Mouse (Mus musculus) hindbrain, postnatal 0 days (tissue): ENCODE measurements around the gene Cnrip1. TPM values are rescaled to one million over a fixed set of nuclear protein-coding genes. Genes with fewer than 3 reads are reported as not detected.

ENCODE experiments used
- ATAC-seq: fragments of 200-750 bp; cut with Nextera tagmentation; 2 replicates; pipeline ENCODE4 v1.8.0; 2017; ENCODE audit warnings: mild to moderate bottlenecking, moderate TSS enrichment, moderate library complexity
- DNase-seq: peaks from one replicate; pipeline ENCODE4 v3.0.0-alpha.2; 2015; ENCODE audit warnings: low spot score
- H3K27ac ChIP-seq: fragments of 300-500 bp; sonication (generic); 2 replicates; pipeline ENCODE4 v1.5.1; 2014; ENCODE audit warnings: mild to moderate bottlenecking
- H3K27me3 ChIP-seq: fragments of 300-500 bp; sonication (generic); 2 replicates; pipeline ENCODE4 v1.6.1; 2014; ENCODE audit warnings: low read length, mixed read lengths; ENCODE audit not compliant: insufficient read depth
- H3K36me3 ChIP-seq: fragments of 300-500 bp; sonication (generic); 2 replicates; pipeline ENCODE4 v1.6.1; 2014; ENCODE audit warnings: low read length, mixed read lengths; ENCODE audit not compliant: insufficient read depth
- H3K4me1 ChIP-seq: fragments of 300-500 bp; sonication (generic); 2 replicates; pipeline ENCODE4 v1.6.1; 2014; ENCODE audit warnings: antibody characterized with exemption, low read length, mixed read lengths; ENCODE audit not compliant: insufficient read depth
- H3K4me2 ChIP-seq: fragments of 300-500 bp; sonication (generic); 2 replicates; pipeline ENCODE4 v1.6.1; 2014; ENCODE audit warnings: low read depth, mild to moderate bottlenecking, low read length, moderate library complexity, mixed read lengths
- H3K4me3 ChIP-seq: fragments of 300-500 bp; sonication (generic); 2 replicates; pipeline ENCODE4 v1.5.1; 2014; ENCODE audit warnings: low read length
- H3K9ac ChIP-seq: fragments of 300-500 bp; sonication (generic); replicated peaks from 2 replicates; pipeline ENCODE4 v1.6.1; 2014; ENCODE audit warnings: mild to moderate bottlenecking, low read length, moderate library complexity, mixed read lengths
- H3K9me3 ChIP-seq: fragments of 300-500 bp; sonication (generic); 2 replicates; pipeline ENCODE4 v1.6.1; 2016; ENCODE audit warnings: low read length, mixed read lengths
- CTCF ChIP-seq: IDR thresholded peaks from 2 replicates; pipeline ENCODE4 v1.5.1; 2016; ENCODE audit warnings: antibody characterized with exemption, control low read depth, low read depth
- WGBS: fragments of 180-500 bp; shearing (Covaris S2); extraction: QIAGEN DNeasy Blood & Tissue Kit; methylation state at CpG from one replicate; pipeline ENCODE4 v1.1.7; 2014; 5-methylcytosine and 5-hydroxymethylcytosine counted together
- polyA plus RNA-seq: library from polyadenylated mRNA; unstranded; fragments of >200 nt; fragmentation: Nextera tagmentation; extraction: Ambion mirVana; gene quantifications from 2 replicates; pipeline ENCODE4 v1.2.1, GENCODE M21; 2015
- total RNA-seq: library from RNA; depleted of rRNA; stranded (reverse); fragments of >200 nt; gene quantifications from 2 replicates; pipeline ENCODE4 v1.2.3, GENCODE M21; 2014

Gene Cnrip1
- total and polyA plus RNA-seq, 2 experiments from 2014 or later = 116 to 197 TPM

DNA sequence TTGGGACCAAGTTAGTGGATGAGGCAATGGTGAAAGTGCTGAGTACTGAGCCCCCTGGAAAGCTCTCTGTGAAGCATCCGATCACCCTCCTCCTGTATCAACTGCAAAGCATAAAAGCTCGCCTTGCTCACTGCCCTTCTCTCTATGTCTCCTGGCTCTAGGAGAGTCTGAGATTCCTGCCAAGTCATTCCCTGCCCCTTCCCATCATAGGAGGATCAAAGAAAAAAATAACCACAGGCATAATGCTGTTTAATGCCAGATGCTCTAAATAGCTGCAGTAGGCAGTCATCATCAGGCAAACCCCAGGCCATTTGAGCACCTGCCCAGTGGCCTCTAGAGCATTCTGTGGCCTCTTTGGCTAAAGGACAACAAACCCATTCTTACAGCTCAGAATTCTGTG is 24.3 kb downstream of the Cnrip1 start:
- Histone ChIP-seq H3K4me2 (no peak overlapping the region), H3K9ac (no peak overlapping the region), H3K27ac (no peak overlapping the region), H3K4me1 (no peaks in the 10 kb centered on the region), H3K27me3 (no peaks in the 10 kb centered on the region), H3K36me3 (peaks cover 8% of the 10 kb centered on the region; the same call in 1 of the 2 replicates), H3K4me3 (no peak overlapping the region), H3K9me3 (no peaks in the 10 kb centered on the region)
- WGBS = 75% methylated on average over 2 of the region's 2 CpGs
- DNase-seq (no peak), ATAC-seq (no peak)
- TF ChIP-seq CTCF = no peak

DNA sequence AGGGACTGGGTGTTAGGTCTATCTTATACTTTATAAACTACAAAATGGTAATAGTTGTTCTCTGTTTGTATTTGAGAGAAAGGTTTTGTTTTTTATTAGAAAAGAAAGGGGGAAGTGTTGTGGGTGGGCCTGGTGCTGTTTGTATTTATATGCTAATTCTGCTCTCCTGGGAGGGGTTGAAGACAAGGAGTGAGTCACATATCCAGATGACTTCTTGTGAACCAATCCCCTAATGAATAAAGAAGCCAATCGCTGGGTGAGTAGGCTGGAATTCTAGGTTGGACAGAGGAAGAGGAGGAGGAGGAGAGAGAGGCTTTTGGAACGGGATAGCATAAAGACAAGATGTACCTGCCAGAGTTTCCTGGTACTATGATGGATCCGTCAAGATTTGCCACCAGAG is 30.7 kb downstream of the Cnrip1 start:
- H3K27me3 ChIP-seq = no peaks in the 10 kb centered on the region
- H3K4me2 ChIP-seq = no peak overlapping the region
- no peak for TF ChIP-seq CTCF
- H3K4me3 ChIP-seq = no peak overlapping the region
- no peak overlapping the region for H3K9ac ChIP-seq
- no peaks in the 10 kb centered on the region for H3K9me3 ChIP-seq
- no peaks in the 10 kb centered on the region; the same call in 1 of the 2 replicates for H3K4me1 ChIP-seq
- WGBS = 50% methylated on average over 3 of the region's 3 CpGs
- no peak overlapping the region for H3K27ac ChIP-seq
- DNase-seq = no peak
- ATAC-seq = no peak
- peaks cover 8% of the 10 kb centered on the region; the same call in 1 of the 2 replicates for H3K36me3 ChIP-seq

DNA sequence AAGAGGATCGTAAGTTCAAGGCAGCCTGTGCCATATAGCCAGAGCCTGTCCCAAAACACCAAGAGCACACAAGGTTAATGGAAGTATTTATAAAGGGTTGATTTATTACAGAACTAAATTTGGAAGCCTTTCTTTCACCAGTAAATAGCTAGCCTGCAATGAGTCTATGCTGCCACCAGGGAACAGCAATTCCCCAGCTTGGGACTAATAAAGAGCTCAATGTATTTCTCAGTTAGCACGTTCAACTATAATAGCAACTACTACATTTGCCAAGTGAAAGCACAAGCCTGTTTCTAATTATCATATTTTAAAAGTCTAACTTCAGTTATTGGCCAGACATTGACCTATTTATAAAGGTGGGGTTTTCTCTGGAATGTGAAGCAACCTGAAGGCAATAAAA is 31.6 kb downstream of the Cnrip1 start:
- ATAC-seq (peak; percentile 65; the same call in 1 of the 2 replicates), DNase-seq (peak; percentile 76)
- H3K9me3 ChIP-seq = no peaks in the 10 kb centered on the region
- peaks cover 8% of the 10 kb centered on the region; the same call in 1 of the 2 replicates for H3K36me3 ChIP-seq
- H3K27me3 ChIP-seq = no peaks in the 10 kb centered on the region
- H3K4me1 ChIP-seq = no peaks in the 10 kb centered on the region; the same call in 1 of the 2 replicates
- H3K9ac ChIP-seq = no peak overlapping the region
- TF ChIP-seq CTCF = peak; percentile 82
- no peak overlapping the region for H3K4me2 ChIP-seq
- 39% methylated on average over 2 of the region's 2 CpGs for WGBS
- H3K4me3 ChIP-seq = no peak overlapping the region
- H3K27ac ChIP-seq = no peak overlapping the region

DNA sequence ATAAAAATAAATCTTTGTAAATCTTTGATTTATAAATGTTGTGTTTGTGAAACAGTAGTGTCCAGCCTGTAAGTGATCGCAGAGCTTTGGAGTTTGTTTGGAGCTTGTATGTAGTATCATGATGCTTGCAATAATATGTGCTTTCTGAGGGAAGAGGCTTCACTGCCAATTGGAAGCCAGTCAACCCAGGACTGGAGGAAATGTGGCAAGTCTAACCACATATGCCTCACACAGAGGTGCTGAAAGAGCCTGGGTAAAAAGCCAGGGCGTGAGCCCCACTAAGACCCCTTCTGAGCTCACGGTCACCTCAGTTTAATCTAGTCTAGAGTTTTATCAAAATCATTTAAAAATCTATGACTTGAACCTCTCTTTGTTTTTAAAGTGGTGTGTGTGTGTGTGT is 32.1 kb downstream of the Cnrip1 start:
- H3K9me3 ChIP-seq = no peaks in the 10 kb centered on the region
- H3K4me2 ChIP-seq = no peak overlapping the region
- H3K4me3 ChIP-seq = no peak overlapping the region
- TF ChIP-seq CTCF = no peak
- ATAC-seq (no peak), DNase-seq (no peak)
- peaks cover 4% of the 10 kb centered on the region; the same call in 1 of the 2 replicates for H3K36me3 ChIP-seq
- H3K27me3 ChIP-seq = no peaks in the 10 kb centered on the region
- H3K27ac ChIP-seq = no peak overlapping the region
- WGBS = 90% methylated on average over 3 of the region's 3 CpGs
- H3K9ac ChIP-seq = no peak overlapping the region
- no peaks in the 10 kb centered on the region; the same call in 1 of the 2 replicates for H3K4me1 ChIP-seq

DNA sequence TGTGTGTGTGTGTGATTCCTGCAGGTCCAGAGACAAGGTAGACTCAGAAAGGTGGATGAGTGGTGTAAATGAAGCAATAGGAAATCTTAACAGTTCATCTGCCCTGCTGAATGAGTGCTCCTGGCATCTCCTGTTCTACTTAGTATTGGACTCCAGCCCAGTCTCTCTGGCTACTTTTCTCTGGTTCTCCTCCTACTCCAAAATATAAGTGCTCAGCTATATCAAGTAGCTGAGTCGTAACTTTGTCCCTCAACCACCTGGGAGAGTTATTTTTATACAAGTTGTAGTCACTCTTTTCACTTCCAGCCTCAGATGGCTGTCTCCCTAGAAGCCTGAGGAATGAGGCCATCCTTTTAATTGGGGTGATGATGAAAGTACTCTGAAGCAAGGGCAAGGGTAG is 32.5 kb downstream of the Cnrip1 start:
- Histone ChIP-seq H3K9ac (no peak overlapping the region), H3K4me2 (no peak overlapping the region), H3K27ac (no peak overlapping the region), H3K27me3 (no peaks in the 10 kb centered on the region), H3K4me1 (no peaks in the 10 kb centered on the region; the same call in 1 of the 2 replicates), H3K36me3 (no peaks in the 10 kb centered on the region; the same call in 1 of the 2 replicates), H3K9me3 (no peaks in the 10 kb centered on the region), H3K4me3 (no peak overlapping the region)
- DNase-seq (no peak), ATAC-seq (no peak)
- TF ChIP-seq CTCF = no peak
- 62% methylated on average over 1 of the region's 1 CpGs for WGBS

DNA sequence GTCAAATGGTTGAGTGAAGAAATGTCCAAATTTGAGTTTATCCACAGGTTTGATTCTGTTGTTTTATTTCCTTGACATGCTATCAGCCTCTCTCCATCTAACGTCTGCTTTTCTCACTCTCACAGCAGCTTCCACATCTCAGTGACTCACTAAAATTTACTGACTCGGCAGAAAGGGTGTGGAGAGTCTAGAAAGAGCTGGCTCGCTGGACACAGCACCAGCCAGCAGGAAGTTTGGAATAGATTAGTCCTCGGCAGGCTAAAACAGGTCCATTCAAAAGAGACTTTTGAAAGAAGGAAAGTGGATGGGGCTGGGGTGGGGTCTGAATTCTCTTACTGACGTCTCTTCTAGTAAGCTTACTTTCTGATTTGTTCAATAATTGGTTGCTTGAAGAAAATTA is 34.7 kb downstream of the Cnrip1 start:
- 17% methylated on average over 5 of the region's 5 CpGs for WGBS
- ATAC-seq (peak; percentile 77), DNase-seq (peak; percentile 27)
- no peak overlapping the region for H3K27ac ChIP-seq
- no peak overlapping the region for H3K4me2 ChIP-seq
- no peaks in the 10 kb centered on the region for H3K27me3 ChIP-seq
- H3K36me3 ChIP-seq = no peaks in the 10 kb centered on the region
- no peak overlapping the region for H3K4me3 ChIP-seq
- no peaks in the 10 kb centered on the region for H3K9me3 ChIP-seq
- TF ChIP-seq CTCF = no peak
- no peaks in the 10 kb centered on the region; the same call in 1 of the 2 replicates for H3K4me1 ChIP-seq
- H3K9ac ChIP-seq = no peak overlapping the region

DNA sequence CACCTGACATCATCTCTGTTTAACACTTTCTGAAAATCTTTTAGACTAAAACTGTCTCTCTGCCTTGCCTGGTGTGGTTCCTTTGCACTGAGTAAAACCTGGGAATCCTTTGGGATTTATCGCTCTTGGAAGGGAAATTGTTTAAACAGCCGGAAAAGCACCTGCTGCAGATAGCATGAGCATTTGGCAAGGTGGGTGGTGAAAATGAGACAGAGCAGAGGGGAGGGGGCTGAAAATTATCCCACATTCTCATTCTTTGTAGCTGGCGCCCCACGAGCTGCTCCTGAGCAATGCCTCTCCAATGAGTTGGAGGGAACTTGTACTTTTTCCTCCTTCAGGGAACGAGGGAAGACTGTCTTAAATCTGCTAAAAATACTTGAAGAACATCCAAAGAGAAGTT is 55.5 kb downstream of the Cnrip1 start:
- Histone ChIP-seq H3K9ac (no peak overlapping the region), H3K27me3 (no peaks in the 10 kb centered on the region), H3K4me2 (no peak overlapping the region), H3K36me3 (no peaks in the 10 kb centered on the region), H3K27ac (no peak overlapping the region), H3K9me3 (no peaks in the 10 kb centered on the region), H3K4me1 (no peaks in the 10 kb centered on the region), H3K4me3 (no peak overlapping the region)
- TF ChIP-seq CTCF = no peak
- DNase-seq (no peak), ATAC-seq (no peak)
- 75% methylated on average over 5 of the region's 5 CpGs for WGBS
